Mouse (Mus musculus): ENCODE data around the gene Crebl2. TPM values are rescaled to one million over a fixed set of nuclear protein-coding genes. Genes with fewer than 3 reads are reported as not detected.

Gene Crebl2
- polyA plus RNA-seq, 1 experiment, result 7.6 TPM

GRCm38 (mm10) chr6:134834585-134835251 is 4.8 kb downstream of the Crebl2 start:
- Histone ChIP-seq H3K9me3 (replicated peaks; ENCODE audit: control insufficient read depth, insufficient read depth, low read length, poor library complexity, severe bottlenecking) (no peaks in the 10 kb centered on the region), H3K27me3 (ENCODE audit: control insufficient read depth, insufficient read depth, low read length, poor library complexity, severe bottlenecking) (no peaks in the 10 kb centered on the region), H3K36me3 (ENCODE audit: control insufficient read depth, insufficient read depth, low read length, poor library complexity, severe bottlenecking) (no peaks in the 10 kb centered on the region), H3K4me1 (ENCODE audit: control insufficient read depth, insufficient read depth, low read length) (no peaks in the 10 kb centered on the region), H3K9ac (ENCODE audit: low read depth, poor library complexity, severe bottlenecking) (no peak overlapping the region), H3K4me3 (ENCODE audit: low read depth, low read length) (no peak overlapping the region), H3K27ac (ENCODE audit: insufficient read depth, low read length) (no peak overlapping the region)
- TF ChIP-seq POLR2A (IDR thresholded peaks at IDR 0.05; ENCODE audit: insufficient read depth, low read length) (no peak), EP300 (IDR thresholded peaks at IDR 0.05; ENCODE audit: insufficient read depth, low read depth, low read length) (no peak), CTCF (IDR thresholded peaks at IDR 0.05; ENCODE audit: low read depth, low read length) (no peak)

GRCm38 (mm10) chr6:134838111-134838510 is 8.2 kb downstream of the Crebl2 start:
- no peaks in the 10 kb centered on the region for H3K36me3 ChIP-seq (ENCODE audit: control insufficient read depth, insufficient read depth, low read length, poor library complexity, severe bottlenecking)
- no peaks in the 10 kb centered on the region for H3K27me3 ChIP-seq (ENCODE audit: control insufficient read depth, insufficient read depth, low read length, poor library complexity, severe bottlenecking)
- no peaks in the 10 kb centered on the region for H3K9me3 ChIP-seq (replicated peaks; ENCODE audit: control insufficient read depth, insufficient read depth, low read length, poor library complexity, severe bottlenecking)
- H3K4me3 ChIP-seq (ENCODE audit: low read depth, low read length), result no peak overlapping the region
- H3K9ac ChIP-seq (ENCODE audit: low read depth, poor library complexity, severe bottlenecking), result no peak overlapping the region
- H3K27ac ChIP-seq (ENCODE audit: insufficient read depth, low read length), result no peak overlapping the region
- H3K4me1 ChIP-seq (ENCODE audit: control insufficient read depth, insufficient read depth, low read length), result no peaks in the 10 kb centered on the region
- TF ChIP-seq CTCF (IDR thresholded peaks at IDR 0.05; ENCODE audit: low read depth, low read length) (no peak), EP300 (IDR thresholded peaks at IDR 0.05; ENCODE audit: insufficient read depth, low read depth, low read length) (no peak), POLR2A (IDR thresholded peaks at IDR 0.05; ENCODE audit: insufficient read depth, low read length) (no peak)

GRCm38 (mm10) chr6:134840346-134840745 is 10.4 kb downstream of the Crebl2 start:
- no peak for TF ChIP-seq EP300 (IDR thresholded peaks at IDR 0.05; ENCODE audit: insufficient read depth, low read depth, low read length)
- no peak for TF ChIP-seq CTCF (IDR thresholded peaks at IDR 0.05; ENCODE audit: low read depth, low read length)
- no peak for TF ChIP-seq POLR2A (IDR thresholded peaks at IDR 0.05; ENCODE audit: insufficient read depth, low read length)
- no peaks in the 10 kb centered on the region for H3K27me3 ChIP-seq (ENCODE audit: control insufficient read depth, insufficient read depth, low read length, poor library complexity, severe bottlenecking)
- no peaks in the 10 kb centered on the region for H3K4me1 ChIP-seq (ENCODE audit: control insufficient read depth, insufficient read depth, low read length)
- no peaks in the 10 kb centered on the region for H3K36me3 ChIP-seq (ENCODE audit: control insufficient read depth, insufficient read depth, low read length, poor library complexity, severe bottlenecking)
- H3K4me3 ChIP-seq (ENCODE audit: low read depth, low read length), result no peak overlapping the region
- no peak overlapping the region for H3K9ac ChIP-seq (ENCODE audit: low read depth, poor library complexity, severe bottlenecking)
- no peaks in the 10 kb centered on the region for H3K9me3 ChIP-seq (replicated peaks; ENCODE audit: control insufficient read depth, insufficient read depth, low read length, poor library complexity, severe bottlenecking)
- no peak overlapping the region for H3K27ac ChIP-seq (ENCODE audit: insufficient read depth, low read length)

- no peak for TF ChIP-seq CTCF (IDR thresholded peaks at IDR 0.05; ENCODE audit: low read depth, low read length)
- TF ChIP-seq POLR2A (IDR thresholded peaks at IDR 0.05; ENCODE audit: insufficient read depth, low read length), result no peak
- TF ChIP-seq EP300 (IDR thresholded peaks at IDR 0.05; ENCODE audit: insufficient read depth, low read depth, low read length), result no peak
- Histone ChIP-seq H3K36me3 (ENCODE audit: control insufficient read depth, insufficient read depth, low read length, poor library complexity, severe bottlenecking) (no peaks in the 10 kb centered on the region), H3K27me3 (ENCODE audit: control insufficient read depth, insufficient read depth, low read length, poor library complexity, severe bottlenecking) (no peaks in the 10 kb centered on the region), H3K4me3 (ENCODE audit: low read depth, low read length) (no peak overlapping the region), H3K9ac (ENCODE audit: low read depth, poor library complexity, severe bottlenecking) (no peak overlapping the region), H3K27ac (ENCODE audit: insufficient read depth, low read length) (no peak overlapping the region), H3K9me3 (replicated peaks; ENCODE audit: control insufficient read depth, insufficient read depth, low read length, poor library complexity, severe bottlenecking) (no peaks in the 10 kb centered on the region), H3K4me1 (ENCODE audit: control insufficient read depth, insufficient read depth, low read length) (peaks cover 2% of the 10 kb centered on the region)
Measured at GRCm38 (mm10) chr6:134845726-134846125, 15.8 kb downstream of the Crebl2 start.

GRCm38 (mm10) chr6:134846308-134846707 is 16.4 kb downstream of the Crebl2 start:
- Histone ChIP-seq H3K9me3 (replicated peaks; ENCODE audit: control insufficient read depth, insufficient read depth, low read length, poor library complexity, severe bottlenecking) (no peaks in the 10 kb centered on the region), H3K4me3 (ENCODE audit: low read depth, low read length) (no peak overlapping the region), H3K9ac (ENCODE audit: low read depth, poor library complexity, severe bottlenecking) (no peak overlapping the region), H3K36me3 (ENCODE audit: control insufficient read depth, insufficient read depth, low read length, poor library complexity, severe bottlenecking) (no peaks in the 10 kb centered on the region), H3K27me3 (ENCODE audit: control insufficient read depth, insufficient read depth, low read length, poor library complexity, severe bottlenecking) (no peaks in the 10 kb centered on the region), H3K27ac (ENCODE audit: insufficient read depth, low read length) (no peak overlapping the region), H3K4me1 (ENCODE audit: control insufficient read depth, insufficient read depth, low read length) (peaks cover 2% of the 10 kb centered on the region)
- TF ChIP-seq POLR2A (IDR thresholded peaks at IDR 0.05; ENCODE audit: insufficient read depth, low read length) (no peak), EP300 (IDR thresholded peaks at IDR 0.05; ENCODE audit: insufficient read depth, low read depth, low read length) (no peak), CTCF (IDR thresholded peaks at IDR 0.05; ENCODE audit: low read depth, low read length) (no peak)

- Histone ChIP-seq H3K36me3 (ENCODE audit: control insufficient read depth, insufficient read depth, low read length, poor library complexity, severe bottlenecking) (no peaks in the 10 kb centered on the region), H3K27ac (ENCODE audit: insufficient read depth, low read length) (no peak overlapping the region), H3K27me3 (ENCODE audit: control insufficient read depth, insufficient read depth, low read length, poor library complexity, severe bottlenecking) (no peaks in the 10 kb centered on the region), H3K4me1 (ENCODE audit: control insufficient read depth, insufficient read depth, low read length) (peaks cover 2% of the 10 kb centered on the region), H3K9me3 (replicated peaks; ENCODE audit: control insufficient read depth, insufficient read depth, low read length, poor library complexity, severe bottlenecking) (no peaks in the 10 kb centered on the region), H3K9ac (ENCODE audit: low read depth, poor library complexity, severe bottlenecking) (no peak overlapping the region), H3K4me3 (ENCODE audit: low read depth, low read length) (no peak overlapping the region)
- TF ChIP-seq CTCF (IDR thresholded peaks at IDR 0.05; ENCODE audit: low read depth, low read length) (no peak), POLR2A (IDR thresholded peaks at IDR 0.05; ENCODE audit: insufficient read depth, low read length) (no peak), EP300 (IDR thresholded peaks at IDR 0.05; ENCODE audit: insufficient read depth, low read depth, low read length) (no peak)
Measured at GRCm38 (mm10) chr6:134847550-134847949, 17.6 kb downstream of the Crebl2 start.
